Mouse (Mus musculus) lung, embryonic 14.5 days (tissue): ENCODE results near the gene Ago1. TPM values are rescaled to one million over a fixed set of nuclear protein-coding genes. Genes with fewer than 3 reads are reported as not detected.
A peak's percentile ranks its signal among the peaks of the same experiment; 100 is the strongest.

Experiments used
- ATAC-seq: fragments of 200-750 bp; cut with Nextera tagmentation; 2 replicates; pipeline ENCODE4 v1.8.0; 2017; ENCODE audit warnings: mild to moderate bottlenecking, moderate TSS enrichment, moderate library complexity; ENCODE audit not compliant: insufficient read depth
- DNase-seq: peaks from one replicate; pipeline ENCODE4 v3.0.0-alpha.2; 2015
- H3K27ac ChIP-seq: fragments of 300-500 bp; sonication (generic); 2 replicates; pipeline ENCODE4 v1.5.1; 2014; ENCODE audit warnings: low read depth, mild to moderate bottlenecking, moderate library complexity
- H3K27me3 ChIP-seq: fragments of 300-500 bp; sonication (generic); 2 replicates; pipeline ENCODE4 v1.6.1; 2014; ENCODE audit warnings: low read length, control low read depth; ENCODE audit not compliant: insufficient read depth
- H3K36me3 ChIP-seq: fragments of 300-500 bp; sonication (generic); 2 replicates; pipeline ENCODE4 v1.6.1; 2014; ENCODE audit warnings: control low read depth; ENCODE audit not compliant: insufficient read depth
- H3K4me1 ChIP-seq: fragments of 300-500 bp; sonication (generic); 2 replicates; pipeline ENCODE4 v1.6.1; 2014; ENCODE audit warnings: antibody characterized with exemption, control low read depth; ENCODE audit not compliant: insufficient read depth
- H3K4me2 ChIP-seq: fragments of 300-500 bp; sonication (generic); 2 replicates; pipeline ENCODE4 v1.6.1; 2014; ENCODE audit warnings: mild to moderate bottlenecking
- H3K4me3 ChIP-seq: fragments of 300-500 bp; sonication (generic); 2 replicates; pipeline ENCODE4 v1.5.1; 2014; ENCODE audit warnings: low read depth, low read length
- H3K9ac ChIP-seq: fragments of 300-500 bp; sonication (generic); 2 replicates; pipeline ENCODE4 v1.6.1; 2014
- H3K9me3 ChIP-seq: fragments of 300-500 bp; sonication (generic); 2 replicates; pipeline ENCODE4 v1.6.1; 2016; ENCODE audit warnings: low read depth, low read length, control low read depth
- CTCF ChIP-seq: IDR thresholded peaks from 2 replicates; pipeline ENCODE4 v1.5.1; 2016; ENCODE audit warnings: antibody characterized with exemption, low read depth
- WGBS: fragments of 180-500 bp; shearing (Covaris S2); extraction: QIAGEN DNeasy Blood & Tissue Kit; methylation state at CpG from one replicate; pipeline ENCODE4 v1.1.7; 2014; 5-methylcytosine and 5-hydroxymethylcytosine counted together
- polyA plus RNA-seq: library from polyadenylated mRNA; unstranded; fragments of >200 nt; fragmentation: Nextera tagmentation; extraction: Ambion mirVana; gene quantifications from 2 replicates; pipeline ENCODE4 v1.2.1, GENCODE M21; 2014

Ago1 gene
- polyA plus RNA-seq, 1 experiment from 2014 or later: 10.7 TPM

DNA sequence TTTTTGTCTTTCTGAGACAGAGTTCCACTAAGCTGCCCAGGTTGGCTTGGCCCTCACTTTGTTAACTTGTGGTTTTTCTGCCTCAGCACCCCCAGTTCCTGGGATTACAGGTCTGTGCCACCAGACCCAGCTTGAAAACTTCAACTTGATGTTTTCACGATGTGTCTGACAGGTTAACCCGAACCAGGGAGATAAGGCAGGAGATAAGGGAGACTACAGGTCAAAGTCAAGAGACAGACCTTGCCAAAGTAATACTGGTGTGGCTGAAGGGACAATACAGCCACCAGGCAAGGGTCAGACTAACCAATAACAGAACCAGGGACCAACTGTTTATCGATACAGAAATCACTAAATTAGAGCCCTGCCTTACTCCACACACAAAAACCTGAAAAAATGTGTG is 11.9 kb upstream of the Ago1 start:
- H3K4me1 ChIP-seq: no peaks in the 10 kb centered on the region
- no peak for DNase-seq
- no peak overlapping the region for H3K4me2 ChIP-seq
- H3K27ac ChIP-seq: no peak overlapping the region
- H3K27me3 ChIP-seq: no peaks in the 10 kb centered on the region
- WGBS: 29% methylated on average over 3 of the region's 3 CpGs
- H3K9me3 ChIP-seq: no peaks in the 10 kb centered on the region
- H3K9ac ChIP-seq: no peak overlapping the region
- no peak for TF ChIP-seq CTCF
- H3K4me3 ChIP-seq: no peak overlapping the region
- H3K36me3 ChIP-seq: no peaks in the 10 kb centered on the region
- no peak for ATAC-seq

DNA sequence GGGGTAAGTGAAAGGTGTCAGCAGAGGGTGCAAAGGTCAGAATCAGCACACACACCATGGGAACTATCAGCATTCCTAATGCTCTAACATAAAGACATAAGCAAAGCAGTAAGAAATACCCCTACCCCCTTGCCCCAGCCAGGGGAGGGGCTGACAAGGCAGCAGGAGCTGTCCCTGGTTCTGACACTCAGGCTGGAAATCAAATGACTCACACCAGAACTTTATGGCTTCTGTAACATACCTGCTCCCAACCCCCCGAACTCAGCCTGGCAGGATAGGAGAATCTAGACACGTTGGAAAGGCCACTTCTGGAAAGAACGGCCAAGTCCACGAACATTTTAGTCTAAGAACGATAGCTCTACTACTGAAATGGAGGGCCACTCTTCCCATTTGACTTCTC is 4.6 kb upstream of the Ago1 start:
- Histone ChIP-seq H3K4me3 (no peak overlapping the region), H3K36me3 (no peaks in the 10 kb centered on the region), H3K27me3 (no peaks in the 10 kb centered on the region), H3K27ac (no peak overlapping the region), H3K9ac (no peak overlapping the region), H3K4me2 (no peak overlapping the region), H3K4me1 (no peaks in the 10 kb centered on the region), H3K9me3 (no peaks in the 10 kb centered on the region)
- DNase-seq (peak; percentile 61), ATAC-seq (no peak)
- TF ChIP-seq CTCF: no peak
- WGBS: 46% methylated on average over 5 of the region's 5 CpGs

DNA sequence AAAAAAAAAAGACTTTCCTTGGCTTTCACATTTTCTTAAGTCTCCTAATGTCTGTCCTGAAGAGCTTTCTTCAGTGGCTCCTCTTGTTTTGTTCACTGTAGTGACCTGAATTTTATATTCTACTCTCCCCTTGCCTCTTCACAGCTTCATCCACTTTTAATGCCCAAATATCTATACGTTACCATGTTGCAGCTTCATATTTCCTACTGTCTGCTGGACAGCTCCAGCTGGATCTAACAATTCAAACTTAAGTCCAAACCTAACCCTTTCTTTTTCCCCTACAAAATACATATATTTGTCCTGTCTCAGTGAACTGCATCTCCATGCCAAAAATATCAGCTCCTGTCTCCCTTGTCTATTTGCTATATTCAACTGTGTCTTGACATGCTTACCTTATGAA is 951 bp upstream of the Ago1 start:
- H3K4me2 ChIP-seq: no peak overlapping the region
- ATAC-seq: no peak
- no peak for TF ChIP-seq CTCF
- H3K36me3 ChIP-seq: no peaks in the 10 kb centered on the region
- 33% methylated on average over 1 of the region's 1 CpGs for WGBS
- H3K4me3 ChIP-seq: no peak overlapping the region
- H3K4me1 ChIP-seq: peaks cover 18% of the 10 kb centered on the region; the same call in 1 of the 2 replicates
- peak; percentile 25 for DNase-seq
- H3K9ac ChIP-seq: no peak overlapping the region
- no peak overlapping the region for H3K27ac ChIP-seq
- H3K9me3 ChIP-seq: no peaks in the 10 kb centered on the region
- H3K27me3 ChIP-seq: no peaks in the 10 kb centered on the region

DNA sequence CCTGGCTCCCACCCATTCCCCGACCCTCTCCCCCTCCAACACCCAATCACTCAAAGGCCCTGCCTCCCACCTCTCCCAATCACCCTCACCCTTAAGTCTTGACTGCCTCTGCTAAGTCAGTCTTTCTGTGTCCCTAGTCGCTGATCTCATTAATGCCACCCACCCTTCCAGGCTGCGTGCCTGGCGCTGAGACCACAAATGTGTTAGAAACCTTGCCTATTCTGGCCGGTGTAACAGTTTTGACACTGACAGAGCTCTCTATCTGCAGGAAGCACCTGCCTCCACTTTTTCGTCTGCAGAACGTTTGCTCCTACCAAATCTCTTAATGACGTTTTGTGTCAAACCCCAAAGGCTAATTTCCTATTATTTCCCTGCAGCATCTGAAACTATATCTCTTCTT is 542 bp upstream of the Ago1 start:
- ATAC-seq (no peak), DNase-seq (no peak)
- Histone ChIP-seq H3K27me3 (no peaks in the 10 kb centered on the region), H3K27ac (peak overlapping the region; percentile 13; the same call in 1 of the 2 replicates), H3K4me3 (peak overlapping the region; percentile 83), H3K9me3 (no peaks in the 10 kb centered on the region), H3K36me3 (no peaks in the 10 kb centered on the region), H3K4me2 (peak overlapping the region; percentile 75), H3K9ac (0 out of 2 replicates have a peak overlapping the region, but pooled peaks have one; percentile 11), H3K4me1 (peaks cover 18% of the 10 kb centered on the region; the same call in 1 of the 2 replicates)
- 6% methylated on average over 8 of the region's 8 CpGs for WGBS
- TF ChIP-seq CTCF: no peak

DNA sequence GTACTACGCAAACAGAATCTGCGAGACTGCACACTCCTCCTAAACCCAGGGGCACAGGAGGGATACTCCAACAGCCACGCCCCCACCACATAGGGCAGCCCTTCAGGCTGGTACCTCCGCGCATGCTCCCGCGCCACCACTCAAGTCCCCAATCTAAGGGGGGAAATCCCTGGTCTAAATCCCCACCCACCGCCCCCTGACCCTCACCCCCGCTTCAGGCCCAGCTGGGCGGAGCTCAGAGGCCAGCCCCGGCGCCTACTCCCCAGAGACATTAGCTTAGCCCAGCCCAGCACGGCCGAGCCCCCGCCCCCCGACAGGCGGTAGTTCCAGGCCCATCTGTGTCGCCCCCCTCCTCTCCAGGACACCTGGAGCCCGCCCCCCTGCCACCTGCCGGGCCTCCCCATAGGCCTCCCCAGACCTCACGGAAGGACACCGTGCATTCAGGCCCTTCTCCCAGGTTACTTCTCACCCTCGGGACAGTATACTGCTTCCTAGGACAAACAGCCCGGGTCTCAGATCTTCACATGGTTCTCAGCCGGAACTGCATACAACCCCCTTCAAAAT is 580 bp downstream of the Ago1 start:
- under 1% methylated on average over 25 of the region's 25 CpGs for WGBS
- peak; percentile 75 for ATAC-seq

DNA sequence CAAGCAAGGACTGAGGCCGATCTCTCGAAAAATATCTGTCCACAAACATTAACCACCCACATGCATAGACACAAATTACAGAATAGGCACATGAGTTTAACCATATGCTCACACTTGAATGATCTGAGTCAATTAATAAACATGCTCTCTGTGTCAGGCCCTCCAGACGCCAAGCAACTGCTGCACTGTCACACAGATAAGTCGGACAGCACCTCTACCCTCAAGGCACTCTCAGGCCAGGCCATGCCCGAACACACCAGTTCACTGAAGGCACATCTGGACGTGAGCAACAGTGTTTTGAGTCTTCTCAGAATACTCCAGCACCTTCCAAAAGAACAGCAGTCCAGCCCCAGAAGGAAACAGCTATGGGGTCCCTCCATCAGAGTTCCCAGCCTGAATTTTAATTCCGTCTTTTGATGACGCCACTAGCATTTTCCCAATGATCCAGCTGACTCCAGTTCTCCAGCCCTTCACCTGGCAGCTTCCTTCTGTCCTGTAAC is 2.1 kb downstream of the Ago1 start:
- WGBS: 26% methylated on average over 8 of the region's 8 CpGs
- no peak for TF ChIP-seq CTCF
- no peak for DNase-seq
- no peaks in the 10 kb centered on the region for H3K36me3 ChIP-seq
- no peak overlapping the region for H3K9ac ChIP-seq
- no peak for ATAC-seq
- peaks cover 18% of the 10 kb centered on the region; the same call in 1 of the 2 replicates for H3K4me1 ChIP-seq
- H3K27me3 ChIP-seq: no peaks in the 10 kb centered on the region
- no peak overlapping the region for H3K4me3 ChIP-seq
- peak overlapping the region; percentile 33; the same call in 1 of the 2 replicates for H3K27ac ChIP-seq
- no peaks in the 10 kb centered on the region for H3K9me3 ChIP-seq
- peak overlapping the region; percentile 29 for H3K4me2 ChIP-seq

More for the DNA sequence above, 580 bp downstream of the Ago1 start:
- Histone ChIP-seq H3K9me3 (no peaks in the 10 kb centered on the region), H3K27me3 (no peaks in the 10 kb centered on the region), H3K4me1 (peaks cover 18% of the 10 kb centered on the region; the same call in 1 of the 2 replicates), H3K27ac (peak overlapping the region; percentile 90), H3K36me3 (no peaks in the 10 kb centered on the region), H3K9ac (peak overlapping the region; percentile 87), H3K4me2 (peak overlapping the region; percentile 75), H3K4me3 (peak overlapping the region; percentile 83)
- TF ChIP-seq CTCF: no peak
- peak; percentile 83 for DNase-seq

DNA sequence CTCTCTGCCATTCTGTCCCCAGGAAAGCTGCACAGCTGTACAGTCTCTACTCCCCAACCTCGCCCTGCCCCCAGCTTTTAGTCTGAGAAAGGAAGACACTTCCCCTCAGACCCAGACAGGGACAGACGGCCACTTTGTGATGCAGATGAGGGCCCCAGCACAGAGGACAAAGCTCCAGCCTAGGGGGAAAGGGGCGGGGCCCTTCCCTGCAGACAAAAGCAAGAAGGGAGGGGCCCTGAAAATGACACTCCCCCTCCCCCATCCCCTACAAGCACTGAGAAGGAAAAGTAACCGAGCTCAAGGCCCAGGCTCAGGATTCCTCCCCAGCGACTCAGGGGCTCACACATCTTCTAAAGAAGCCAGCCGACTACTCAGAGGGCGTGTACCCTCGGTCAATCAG is 2.5 kb downstream of the Ago1 start:
- peak; percentile 6; the same call in 1 of the 2 replicates for ATAC-seq
- Histone ChIP-seq H3K9me3 (no peaks in the 10 kb centered on the region), H3K9ac (no peak overlapping the region), H3K4me2 (peak overlapping the region; percentile 29), H3K4me3 (no peak overlapping the region), H3K36me3 (no peaks in the 10 kb centered on the region), H3K4me1 (peaks cover 18% of the 10 kb centered on the region; the same call in 1 of the 2 replicates), H3K27ac (peak overlapping the region; percentile 34; the same call in 1 of the 2 replicates), H3K27me3 (no peaks in the 10 kb centered on the region)
- 12% methylated on average over 8 of the region's 8 CpGs for WGBS
- peak; percentile 75 for DNase-seq
- no peak for TF ChIP-seq CTCF
